Mouse (Mus musculus) forebrain, embryonic 15.5 days (tissue): Measurements from ENCODE around the gene Pacrg. TPM values are rescaled to one million over a fixed set of nuclear protein-coding genes. Genes with fewer than 3 reads are reported as not detected.

Source experiments
- ATAC-seq: fragments of 200-750 bp; cut with Nextera tagmentation; replicated peaks from 2 replicates; pipeline ENCODE4 v1.8.0; 2017; ENCODE audit warnings: mild to moderate bottlenecking, moderate TSS enrichment, moderate library complexity
- H3K27ac ChIP-seq: fragments of 300-500 bp; sonication (generic); replicated peaks from 2 replicates; pipeline ENCODE4 v1.5.1; 2015; ENCODE audit warnings: mild to moderate bottlenecking, inconsistent platforms
- H3K27me3 ChIP-seq: fragments of 300-500 bp; sonication (generic); 2 replicates; pipeline ENCODE4 v1.6.1; 2015; ENCODE audit warnings: inconsistent platforms
- H3K36me3 ChIP-seq: fragments of 300-500 bp; sonication (generic); 2 replicates; pipeline ENCODE4 v1.6.1; 2015; ENCODE audit warnings: mild to moderate bottlenecking, inconsistent platforms
- H3K4me1 ChIP-seq: fragments of 300-500 bp; sonication (generic); 2 replicates; pipeline ENCODE4 v1.6.1; 2015; ENCODE audit warnings: inconsistent platforms
- H3K4me2 ChIP-seq: fragments of 300-500 bp; sonication (generic); replicated peaks from 2 replicates; pipeline ENCODE4 v1.6.1; 2015; ENCODE audit warnings: mild to moderate bottlenecking, inconsistent platforms
- H3K4me3 ChIP-seq: fragments of 300-500 bp; sonication (generic); 2 replicates; pipeline ENCODE4 v1.5.1; 2015; ENCODE audit warnings: mild to moderate bottlenecking, inconsistent platforms
- H3K9ac ChIP-seq: fragments of 300-500 bp; sonication (generic); replicated peaks from 2 replicates; pipeline ENCODE4 v1.6.1; 2015; ENCODE audit warnings: mild to moderate bottlenecking, inconsistent platforms
- H3K9me3 ChIP-seq: fragments of 300-500 bp; sonication (generic); 2 replicates; pipeline ENCODE4 v1.6.1; 2016; ENCODE audit warnings: inconsistent platforms
- WGBS: fragments of 180-500 bp; shearing (Covaris S2); methylation state at CpG from one replicate; pipeline ENCODE4 v1.1.7; 2015; ENCODE audit warnings: mixed read lengths; 5-methylcytosine and 5-hydroxymethylcytosine counted together
- polyA plus RNA-seq: library from polyadenylated mRNA; unstranded; fragments of >200 nt; fragmentation: Nextera tagmentation; extraction: Ambion mirVana; gene quantifications from 2 replicates; pipeline ENCODE4 v1.2.1, GENCODE M21; 2015

The Pacrg gene
- polyA plus RNA-seq, 1 experiment from 2014 or later: 9.7 TPM

- no peak overlapping the region for H3K4me2 ChIP-seq
- H3K27me3 ChIP-seq: no peaks in the 10 kb centered on the region
- no peaks in the 10 kb centered on the region for H3K4me1 ChIP-seq
- H3K36me3 ChIP-seq: no peaks in the 10 kb centered on the region
- WGBS: 72% methylated on average over 4 of the region's 4 CpGs
- H3K4me3 ChIP-seq: no peak overlapping the region
- no peaks in the 10 kb centered on the region for H3K9me3 ChIP-seq
- H3K27ac ChIP-seq: no peak overlapping the region
- no peak for ATAC-seq
- no peak overlapping the region for H3K9ac ChIP-seq
Measured at GRCm38 (mm10) chr17:10784401-10784920, 55.6 kb downstream of the Pacrg start.

- Histone ChIP-seq H3K9me3 (no peaks in the 10 kb centered on the region), H3K4me1 (peaks cover 8% of the 10 kb centered on the region), H3K4me2 (no peak overlapping the region), H3K4me3 (no peak overlapping the region), H3K36me3 (no peaks in the 10 kb centered on the region), H3K27ac (no peak overlapping the region), H3K27me3 (no peaks in the 10 kb centered on the region), H3K9ac (no peak overlapping the region)
- ATAC-seq: no peak
- WGBS: 38% methylated on average over 10 of the region's 10 CpGs
Measured at GRCm38 (mm10) chr17:10776503-10776902, 63.6 kb downstream of the Pacrg start.

GRCm38 (mm10) chr17:10774468-10774867, 65.6 kb downstream of the Pacrg start:
- Histone ChIP-seq H3K27ac (no peak overlapping the region), H3K4me2 (no peak overlapping the region), H3K4me3 (no peak overlapping the region), H3K36me3 (no peaks in the 10 kb centered on the region), H3K9ac (no peak overlapping the region), H3K4me1 (peaks cover 16% of the 10 kb centered on the region), H3K27me3 (no peaks in the 10 kb centered on the region), H3K9me3 (no peaks in the 10 kb centered on the region)
- 80% methylated on average over 1 of the region's 1 CpGs for WGBS
- no peak for ATAC-seq

GRCm38 (mm10) chr17:10772207-10772606, 67.9 kb downstream of the Pacrg start:
- Histone ChIP-seq H3K4me1 (peaks cover 16% of the 10 kb centered on the region), H3K4me2 (no peak overlapping the region), H3K9me3 (no peaks in the 10 kb centered on the region), H3K27me3 (no peaks in the 10 kb centered on the region), H3K9ac (no peak overlapping the region), H3K4me3 (no peak overlapping the region), H3K27ac (no peak overlapping the region), H3K36me3 (no peaks in the 10 kb centered on the region)
- no peak for ATAC-seq
- WGBS: 60% methylated on average over 3 of the region's 3 CpGs

GRCm38 (mm10) chr17:10769873-10770272, 70.2 kb downstream of the Pacrg start:
- Histone ChIP-seq H3K4me2 (no peak overlapping the region), H3K27ac (no peak overlapping the region), H3K4me1 (peaks cover 9% of the 10 kb centered on the region), H3K9ac (no peak overlapping the region), H3K9me3 (no peaks in the 10 kb centered on the region), H3K4me3 (no peak overlapping the region), H3K27me3 (no peaks in the 10 kb centered on the region), H3K36me3 (no peaks in the 10 kb centered on the region)
- no peak for ATAC-seq
- 66% methylated on average over 6 of the region's 6 CpGs for WGBS

GRCm38 (mm10) chr17:10766735-10767406, 73.2 kb downstream of the Pacrg start:
- no peaks in the 10 kb centered on the region for H3K36me3 ChIP-seq
- no peaks in the 10 kb centered on the region for H3K27me3 ChIP-seq
- peaks cover 9% of the 10 kb centered on the region for H3K4me1 ChIP-seq
- H3K9me3 ChIP-seq: no peaks in the 10 kb centered on the region
- no peak overlapping the region for H3K27ac ChIP-seq
- no peak for ATAC-seq
- H3K9ac ChIP-seq: no peak overlapping the region
- no peak overlapping the region for H3K4me3 ChIP-seq
- H3K4me2 ChIP-seq: no peak overlapping the region
- WGBS: 87% methylated on average over 10 of the region's 10 CpGs

- H3K27ac ChIP-seq: no peak overlapping the region
- no peak overlapping the region for H3K4me2 ChIP-seq
- ATAC-seq: no peak
- H3K36me3 ChIP-seq: no peaks in the 10 kb centered on the region
- 83% methylated on average over 1 of the region's 1 CpGs for WGBS
- H3K4me1 ChIP-seq: no peaks in the 10 kb centered on the region
- no peaks in the 10 kb centered on the region for H3K27me3 ChIP-seq
- H3K4me3 ChIP-seq: no peak overlapping the region
- no peak overlapping the region for H3K9ac ChIP-seq
- no peaks in the 10 kb centered on the region for H3K9me3 ChIP-seq
Measured at GRCm38 (mm10) chr17:10764343-10764742, 75.8 kb downstream of the Pacrg start.

- no peak overlapping the region for H3K27ac ChIP-seq
- no peak overlapping the region for H3K4me3 ChIP-seq
- no peaks in the 10 kb centered on the region for H3K4me1 ChIP-seq
- no peak for ATAC-seq
- H3K9ac ChIP-seq: no peak overlapping the region
- no peaks in the 10 kb centered on the region for H3K36me3 ChIP-seq
- no peaks in the 10 kb centered on the region for H3K9me3 ChIP-seq
- H3K27me3 ChIP-seq: no peaks in the 10 kb centered on the region
- H3K4me2 ChIP-seq: no peak overlapping the region
- WGBS: 97% methylated on average over 5 of the region's 5 CpGs
Measured at GRCm38 (mm10) chr17:10757455-10757854, 82.7 kb downstream of the Pacrg start.

GRCm38 (mm10) chr17:10744709-10745461, 95.2 kb downstream of the Pacrg start:
- WGBS: 2% methylated on average over 4 of the region's 4 CpGs
- Histone ChIP-seq H3K4me1 (peaks cover 24% of the 10 kb centered on the region), H3K36me3 (no peaks in the 10 kb centered on the region), H3K27ac (peak overlapping the region; percentile 85), H3K9ac (no peak overlapping the region), H3K4me3 (no peak overlapping the region), H3K9me3 (no peaks in the 10 kb centered on the region), H3K27me3 (no peaks in the 10 kb centered on the region), H3K4me2 (0 out of 2 replicates have a peak overlapping the region, but pooled peaks have one; percentile 1)
- ATAC-seq: peak; percentile 97

- ATAC-seq: no peak
- Histone ChIP-seq H3K4me3 (no peak overlapping the region), H3K4me1 (peaks cover 29% of the 10 kb centered on the region), H3K9me3 (no peaks in the 10 kb centered on the region), H3K27ac (no peak overlapping the region), H3K27me3 (no peaks in the 10 kb centered on the region), H3K9ac (no peak overlapping the region), H3K4me2 (no peak overlapping the region), H3K36me3 (no peaks in the 10 kb centered on the region)
- 93% methylated on average over 2 of the region's 2 CpGs for WGBS
Measured at GRCm38 (mm10) chr17:10740083-10740482, 100.0 kb downstream of the Pacrg start.

- no peaks in the 10 kb centered on the region for H3K27me3 ChIP-seq
- H3K4me2 ChIP-seq: no peak overlapping the region
- H3K9ac ChIP-seq: no peak overlapping the region
- ATAC-seq: no peak
- no peaks in the 10 kb centered on the region for H3K9me3 ChIP-seq
- no peaks in the 10 kb centered on the region for H3K36me3 ChIP-seq
- peaks cover 31% of the 10 kb centered on the region for H3K4me1 ChIP-seq
- H3K27ac ChIP-seq: no peak overlapping the region
- H3K4me3 ChIP-seq: no peak overlapping the region
Measured at GRCm38 (mm10) chr17:10737966-10738365, 102.1 kb downstream of the Pacrg start.

- ATAC-seq: no peak
- Histone ChIP-seq H3K9ac (0 out of 2 replicates have a peak overlapping the region, but pooled peaks have one; percentile 13), H3K4me1 (peaks cover 44% of the 10 kb centered on the region), H3K4me2 (no peak overlapping the region), H3K36me3 (no peaks in the 10 kb centered on the region), H3K27me3 (no peaks in the 10 kb centered on the region), H3K27ac (no peak overlapping the region), H3K4me3 (no peak overlapping the region), H3K9me3 (no peaks in the 10 kb centered on the region)
- 38% methylated on average over 6 of the region's 6 CpGs for WGBS
Measured at GRCm38 (mm10) chr17:10734733-10735132, 105.4 kb downstream of the Pacrg start.
